Mouse (Mus musculus) intestine, embryonic 15.5 days (tissue): ENCODE data around the gene Eef1a2. TPM values are rescaled to one million over a fixed set of nuclear protein-coding genes. Genes with fewer than 3 reads are reported as not detected.

ENCODE experiments used
- polyA plus RNA-seq: library from polyadenylated mRNA; unstranded; fragments of >200 nt; fragmentation: Nextera tagmentation; extraction: Ambion mirVana; gene quantifications from 2 replicates; pipeline ENCODE4 v1.2.1, GENCODE M21; 2015

The Eef1a2 gene
- polyA plus RNA-seq, 1 experiment from 2014 or later, result 0.26 TPM

Other genes starting within 250 kb of the Eef1a2 start
- 46.9 and 49.3 TPM in 2 replicates for gene Ythdf1, start 236.1 kb downstream of the Eef1a2 start, polyA plus RNA-seq
- not detected in 2 replicates for gene Birc7, start 228.0 kb downstream of the Eef1a2 start, polyA plus RNA-seq
- 37.4 and 41.1 TPM in 2 replicates for gene Nkain4, start 202.3 kb downstream of the Eef1a2 start, polyA plus RNA-seq
- gene Arfgap1, start 189.8 kb downstream of the Eef1a2 start, polyA plus RNA-seq, result 77.9 and 85.0 TPM in 2 replicates
- 0.39 and 0.52 TPM in 2 replicates for gene Col20a1, start 170.5 kb downstream of the Eef1a2 start, polyA plus RNA-seq
- 1.1 and 1.2 TPM in 2 replicates for gene Chrna4, start 113.5 kb downstream of the Eef1a2 start, polyA plus RNA-seq
- 1.3 and 1.5 TPM in 2 replicates for gene Kcnq2, start 21.7 kb downstream of the Eef1a2 start, polyA plus RNA-seq
- gene Ppdpf, start 30.2 kb upstream of the Eef1a2 start, polyA plus RNA-seq, result 264 and 275 TPM in 2 replicates
- 0.14 and 0.21 TPM in 2 replicates for gene Ptk6, start 45.8 kb upstream of the Eef1a2 start, polyA plus RNA-seq
- 0.05 TPM in 1 of 2 replicates, not detected in the other for gene Srms, start 56.2 kb upstream of the Eef1a2 start, polyA plus RNA-seq
- not detected in 2 replicates for gene Fndc11, start 63.0 kb upstream of the Eef1a2 start, polyA plus RNA-seq
- gene Helz2, start 85.0 kb upstream of the Eef1a2 start, polyA plus RNA-seq, result 2.2 and 2.8 TPM in 2 replicates
- gene Gmeb2, start 131.0 kb upstream of the Eef1a2 start, polyA plus RNA-seq, result 11.3 and 13.2 TPM in 2 replicates
- gene Stmn3, start 157.5 kb upstream of the Eef1a2 start, polyA plus RNA-seq, result 44.0 and 44.1 TPM in 2 replicates
- gene Rtel1, start 162.7 kb upstream of the Eef1a2 start, polyA plus RNA-seq, result 30.3 and 32.8 TPM in 2 replicates
- 35.7 and 36.7 TPM in 2 replicates for gene Zgpat, start 207.9 kb upstream of the Eef1a2 start, polyA plus RNA-seq
- 55.4 and 58.3 TPM in 2 replicates for gene Arfrp1, start 208.4 kb upstream of the Eef1a2 start, polyA plus RNA-seq
- gene Lime1, start 223.1 kb upstream of the Eef1a2 start, polyA plus RNA-seq, result 17.1 and 19.4 TPM in 2 replicates